Mouse (Mus musculus) mature B cell (primary cell): ENCODE measurements around the gene Epha8.

Experiments
- in situ Hi-C: fragments of 300-500 bp; cut with MboI; formaldehyde crosslinking; loops from 2 replicates; pipeline ENCODE4 v1.14.3; 2019

Epha8 gene

DNA sequence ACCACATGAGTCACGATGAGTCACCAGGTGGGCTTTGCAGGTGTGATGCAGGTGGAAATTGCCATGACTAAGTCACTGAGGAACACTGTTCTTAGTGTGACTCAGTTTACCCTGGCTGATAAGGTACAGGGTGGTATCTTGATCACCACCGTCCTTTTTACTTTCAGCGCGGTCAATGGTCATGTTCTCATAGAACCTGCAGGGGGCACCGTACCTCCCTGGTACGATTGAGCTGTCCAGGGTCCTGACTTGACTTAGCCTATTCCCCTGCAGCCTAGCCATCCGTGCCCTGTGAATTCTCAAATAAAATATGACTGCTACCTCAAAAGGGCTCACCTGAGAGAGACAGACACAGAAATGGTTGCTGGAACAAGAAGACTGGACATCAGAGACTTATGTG is 49.6 kb downstream of the Epha8 start:
- in situ Hi-C loops, result no loop called here

DNA sequence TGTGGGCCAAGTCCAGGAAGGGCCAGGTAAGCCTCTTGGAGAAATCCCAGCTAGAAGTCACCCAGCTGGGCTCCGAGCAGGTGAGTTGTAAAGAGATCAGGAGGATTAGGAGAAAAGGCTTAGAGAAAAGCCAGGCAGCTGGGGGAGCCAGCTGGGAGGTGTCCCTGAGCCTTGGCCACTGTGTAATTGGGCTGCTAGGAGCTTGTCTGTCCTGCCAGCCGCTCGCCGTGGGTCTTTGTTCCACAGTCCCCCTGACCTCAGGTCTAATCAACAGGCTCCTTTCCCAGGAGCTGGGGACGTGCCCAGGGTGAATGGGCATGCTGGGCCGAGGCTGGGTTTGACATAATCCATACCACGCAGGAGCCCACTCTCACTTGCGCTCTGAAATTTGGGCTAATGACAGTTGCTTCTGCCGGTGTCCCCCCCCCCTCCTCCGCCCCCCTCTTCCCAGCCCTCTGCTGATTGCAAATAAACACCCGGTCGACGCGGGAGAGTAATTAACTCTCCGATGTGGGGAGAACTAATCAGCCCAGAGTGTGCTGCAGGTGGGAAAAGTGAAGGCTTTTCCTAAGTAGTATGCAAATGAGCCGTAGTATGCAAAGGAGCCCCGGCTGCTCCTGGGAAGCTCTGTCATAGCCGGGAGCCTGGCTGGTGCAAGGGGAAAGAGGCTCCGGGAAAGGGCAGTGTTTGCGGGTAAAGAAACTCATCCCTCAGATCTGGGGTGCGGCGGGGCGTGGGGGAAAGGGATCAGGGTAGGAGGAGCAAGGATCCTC is 51.7 kb downstream of the Epha8 start:
- in situ Hi-C loops, result no loop called here

DNA sequence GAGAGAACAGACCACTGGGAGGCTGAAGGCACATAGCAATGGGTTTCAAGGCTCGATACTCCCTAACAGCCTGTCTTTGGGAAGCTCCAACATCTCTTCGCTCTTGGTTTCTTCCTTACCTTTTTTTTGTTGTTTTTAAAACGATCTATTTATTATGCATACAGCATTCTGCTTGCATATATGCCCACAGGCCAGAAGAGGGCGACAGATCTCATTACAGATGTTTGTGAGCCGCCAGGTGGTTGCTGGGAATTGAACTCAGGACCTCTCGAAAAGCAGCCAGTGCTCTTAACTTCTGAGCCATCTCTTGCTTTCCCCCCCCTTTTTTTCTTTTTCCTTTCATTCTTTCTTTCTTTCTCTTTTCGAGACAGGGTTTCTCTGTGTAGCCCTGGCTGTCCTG is 57.5 kb downstream of the Epha8 start:
- in situ Hi-C loops, result no loop called here

DNA sequence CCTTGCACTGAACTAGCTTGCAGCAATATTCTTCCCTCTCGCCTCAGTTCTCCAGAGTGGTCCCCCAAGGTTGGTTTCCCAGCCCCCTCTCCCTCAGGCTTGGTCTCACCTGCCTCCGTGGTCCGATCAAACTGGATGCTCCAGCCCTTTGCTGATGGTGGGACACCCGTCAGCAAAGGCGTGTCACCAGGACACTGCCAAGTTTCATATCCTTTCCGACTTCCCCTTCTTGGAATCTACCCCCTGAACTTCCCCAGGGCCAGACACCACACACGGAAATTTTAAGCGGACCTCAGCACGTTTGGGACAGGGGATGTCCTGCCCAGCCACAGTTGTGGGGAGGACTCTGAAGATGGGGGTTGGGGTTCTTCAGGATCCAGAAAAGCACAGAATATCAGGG is 58.0 kb downstream of the Epha8 start, which contains the start of gene C1qa:
TSS of gene C1qa (minus strand) at position 167 of the 400 bp plus-strand sequence.
- in situ Hi-C loops, result no loop called here

DNA sequence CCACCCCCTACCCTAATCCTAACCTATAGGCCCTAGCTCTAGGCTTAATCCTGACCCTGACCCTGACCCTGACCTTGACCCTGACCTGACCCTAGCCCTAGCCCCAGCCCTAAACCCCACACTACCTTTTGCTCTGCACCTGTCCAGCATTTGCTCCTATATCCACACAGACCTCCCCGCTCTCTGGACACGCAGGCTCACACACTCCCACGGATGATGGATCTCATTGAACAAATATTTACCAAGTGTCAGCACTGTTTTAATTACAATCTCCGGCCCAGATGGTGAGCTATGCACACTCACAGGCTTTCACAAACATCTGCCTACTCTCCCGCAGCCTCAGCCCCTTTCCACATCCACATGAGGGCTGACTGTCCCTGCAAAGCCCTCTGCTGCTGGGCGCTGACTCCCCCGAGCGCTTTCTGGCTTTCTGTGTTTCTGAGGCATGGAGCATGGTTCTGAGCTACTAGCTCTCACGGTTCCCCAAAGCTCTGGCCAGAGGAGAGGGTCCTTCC is 58.5 kb downstream of the Epha8 start:
- in situ Hi-C loops, result no loop called here

DNA sequence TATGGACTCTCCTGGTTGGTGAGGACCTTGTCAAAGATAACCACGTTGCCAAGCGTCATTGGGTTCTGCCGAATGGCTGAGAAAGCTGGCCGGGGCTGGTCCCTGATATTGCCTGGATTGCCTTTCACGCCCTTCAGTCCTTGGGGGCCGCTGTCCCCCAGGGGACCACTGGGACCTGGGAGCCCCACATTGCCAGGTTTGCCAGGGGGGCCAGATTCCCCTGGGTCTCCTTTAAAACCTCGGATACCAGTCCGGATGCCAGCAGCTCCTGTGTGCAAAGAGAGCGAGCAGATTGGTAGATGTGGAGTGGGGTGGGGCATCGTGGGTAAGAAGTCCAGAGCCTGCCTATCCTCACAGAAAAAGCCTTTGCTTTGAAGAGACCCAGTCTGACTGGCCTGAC is 60.2 kb downstream of the Epha8 start:
- in situ Hi-C loops, result no loop called here

DNA sequence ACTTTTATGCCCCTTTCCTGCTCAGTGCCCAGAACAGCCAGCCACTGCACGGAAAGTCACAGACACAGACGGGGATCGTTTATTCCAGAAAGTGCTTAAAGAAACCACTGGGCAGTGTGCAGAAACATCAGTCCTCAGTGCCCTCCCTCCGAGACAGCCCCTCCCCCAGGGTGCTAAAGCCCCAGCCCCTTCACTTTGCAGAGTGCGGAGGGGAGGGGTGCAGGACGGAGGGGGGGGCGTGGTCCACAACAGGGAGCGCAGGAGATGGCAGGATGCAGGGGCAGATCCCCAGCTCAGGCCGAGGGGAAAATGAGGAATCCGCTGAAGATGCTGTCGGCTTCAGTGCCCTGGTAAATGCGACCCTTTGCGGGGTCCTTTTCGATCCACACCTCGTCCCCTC is 60.8 kb downstream of the Epha8 start:
- in situ Hi-C loops, result no loop called here

DNA sequence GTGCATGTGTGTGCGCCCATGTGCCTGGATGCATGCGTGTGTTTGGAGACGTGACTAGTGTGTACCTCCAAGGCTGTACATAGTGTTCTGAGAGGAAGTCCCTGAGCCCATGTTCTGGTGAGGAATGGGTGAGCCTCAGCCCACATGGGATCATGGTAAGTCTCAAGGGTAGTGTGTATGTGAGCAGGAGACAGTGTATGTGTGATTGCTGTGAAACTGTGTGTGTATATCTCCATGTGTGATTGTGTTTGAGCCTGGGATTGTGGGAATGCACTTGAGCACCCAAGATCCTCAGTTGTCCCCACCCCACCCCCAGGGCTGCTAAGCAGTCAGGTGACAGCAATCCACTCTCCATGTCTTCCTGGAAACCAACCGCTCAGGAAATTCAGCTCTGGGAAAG is 61.8 kb downstream of the Epha8 start:
- in situ Hi-C loops, result no loop called here

DNA sequence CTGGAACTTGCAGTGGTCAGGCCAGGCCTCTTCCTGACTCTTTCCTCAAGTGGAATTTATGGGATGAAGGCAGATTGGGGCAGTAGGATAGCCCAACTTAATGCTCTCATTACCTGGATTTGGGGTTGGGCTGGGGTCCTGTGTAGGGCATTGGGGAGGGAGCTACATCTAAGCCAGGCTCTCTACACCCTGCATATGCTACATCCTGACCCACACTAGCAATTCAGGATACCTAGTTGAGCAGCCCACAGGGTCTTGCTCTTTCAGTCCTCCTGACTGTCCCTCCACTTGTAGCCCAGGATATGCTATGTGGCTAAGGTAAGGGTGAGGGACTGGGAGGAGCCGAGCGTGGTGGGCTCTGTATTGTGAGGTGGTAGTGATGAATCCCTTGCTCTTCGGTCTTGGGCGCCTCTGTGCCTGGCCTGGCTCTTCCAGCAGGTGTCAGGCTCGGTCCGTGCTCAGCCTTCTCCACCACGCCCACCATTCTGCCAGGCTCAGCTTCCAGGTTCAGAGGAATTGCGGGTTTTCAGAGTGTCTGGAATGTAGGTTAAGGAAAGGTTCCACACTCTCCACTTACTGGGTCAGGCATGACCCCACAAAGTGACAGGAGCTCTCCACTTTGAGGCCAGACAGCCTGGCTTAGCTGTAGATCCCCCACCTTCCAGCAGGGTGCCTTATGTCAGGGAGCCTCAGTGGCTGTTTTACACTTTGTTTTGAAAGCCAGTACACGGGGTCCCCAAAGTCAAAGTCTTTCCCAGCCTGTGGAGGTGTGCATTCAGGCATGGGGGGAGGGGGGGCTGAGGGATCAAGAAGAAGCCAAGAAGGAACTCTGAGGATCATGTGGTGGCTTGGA is 62.7 kb downstream of the Epha8 start:
- in situ Hi-C loops, result no loop called here

DNA sequence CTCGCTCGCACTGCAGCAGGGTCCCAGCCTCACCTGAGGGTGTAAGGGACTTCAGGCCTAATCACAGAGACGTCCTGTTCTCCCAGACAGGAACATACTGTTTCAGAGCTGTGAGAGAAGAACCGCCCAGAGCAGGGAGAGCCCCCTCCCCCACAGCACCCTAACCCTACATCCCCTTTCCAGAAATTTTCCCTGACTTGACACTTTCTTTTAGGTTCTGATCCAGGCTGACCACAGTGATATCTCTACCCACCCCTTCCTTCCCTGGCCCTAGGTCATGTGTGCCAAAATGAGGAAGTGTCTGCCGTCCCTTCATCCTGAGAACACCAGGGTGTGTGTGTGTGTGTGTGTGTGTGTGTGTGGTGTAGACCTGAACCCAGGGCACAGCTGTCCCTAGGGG is 63.8 kb downstream of the Epha8 start, which contains the start of gene C1qc:
TSS of gene C1qc (minus strand) at position 255 of the 400 bp plus-strand sequence.
- in situ Hi-C loops, result no loop called here

DNA sequence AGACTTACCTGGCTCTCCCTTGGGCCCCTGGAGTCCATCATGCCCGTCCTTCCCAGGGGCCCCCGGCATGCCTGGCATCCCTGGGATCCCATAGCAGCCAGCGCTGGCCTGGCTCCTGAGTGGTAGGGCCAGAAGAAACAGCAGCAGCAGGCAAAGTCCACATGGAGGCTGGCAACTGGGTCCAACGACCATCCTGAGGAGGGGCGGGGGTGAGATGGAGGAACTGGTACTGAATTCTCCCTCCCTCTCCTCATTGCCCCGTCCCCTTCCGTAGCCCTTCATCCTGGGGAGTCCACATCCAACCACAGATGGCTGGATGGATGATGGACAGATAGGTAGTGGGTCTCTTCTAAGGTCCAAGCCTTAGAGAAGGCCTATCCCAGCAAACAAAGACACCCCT is 64.2 kb downstream of the Epha8 start:
- in situ Hi-C loops, result no loop called here

DNA sequence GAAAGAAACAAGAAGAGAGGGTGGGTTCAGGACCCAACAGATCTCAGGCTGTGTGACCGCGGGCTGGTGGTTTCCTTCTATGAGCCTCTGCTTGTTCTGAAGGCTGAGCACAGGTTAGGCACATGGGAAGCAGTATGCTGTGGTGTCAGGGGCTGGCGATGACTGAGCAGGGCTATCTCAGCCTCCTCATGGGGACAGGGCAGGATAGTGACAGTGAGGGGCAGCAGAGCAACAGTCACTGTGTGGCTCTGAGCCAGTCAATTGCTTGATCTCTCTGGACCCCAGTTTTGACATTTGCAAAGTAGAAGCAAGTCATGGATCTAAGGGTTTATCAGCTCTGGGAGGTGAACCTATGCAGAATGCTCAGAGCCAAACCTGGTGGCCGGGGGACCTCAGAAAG is 65.5 kb downstream of the Epha8 start:
- in situ Hi-C loops, result no loop called here

DNA sequence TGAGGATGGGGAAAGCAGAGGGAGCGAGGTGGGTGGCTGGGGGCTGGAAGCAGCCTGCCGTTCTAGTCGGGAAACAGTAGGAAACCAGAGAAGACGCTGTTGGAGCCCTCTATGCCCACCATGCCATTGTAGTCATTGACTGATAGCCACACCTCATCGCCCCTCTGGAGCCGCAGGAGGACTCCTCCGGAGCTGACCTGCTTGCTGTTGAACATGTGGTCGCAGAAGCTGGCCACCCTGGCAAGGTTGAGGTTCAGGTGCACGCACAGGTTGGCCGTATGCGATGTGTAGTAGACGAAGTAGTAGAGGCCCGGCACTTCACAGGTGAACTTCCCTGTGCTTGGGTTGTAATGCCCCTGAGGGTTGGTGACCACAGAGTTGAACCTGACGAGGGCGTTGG is 66.6 kb downstream of the Epha8 start:
- in situ Hi-C loops, result no loop called here

DNA sequence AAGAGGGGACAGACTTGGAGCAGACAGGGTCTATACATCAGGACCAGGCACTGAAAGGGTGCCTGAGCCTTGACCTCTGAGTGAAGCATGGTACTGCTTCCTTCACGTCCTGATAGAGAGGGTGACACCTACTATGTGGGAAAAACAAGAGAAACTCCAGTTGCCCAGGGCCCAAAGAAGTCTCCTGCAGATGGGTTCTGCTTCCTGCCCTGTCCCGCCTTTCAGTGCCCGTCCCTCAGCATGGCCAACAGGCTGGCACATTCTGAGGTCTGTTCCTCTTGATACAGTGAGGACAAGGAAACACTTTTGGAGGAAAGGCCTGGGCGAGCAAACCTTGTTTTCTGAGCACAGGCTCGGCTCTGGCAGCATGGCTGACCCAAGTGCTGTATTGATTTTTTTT is 68.9 kb downstream of the Epha8 start:
- in situ Hi-C loops, result no loop called here

DNA sequence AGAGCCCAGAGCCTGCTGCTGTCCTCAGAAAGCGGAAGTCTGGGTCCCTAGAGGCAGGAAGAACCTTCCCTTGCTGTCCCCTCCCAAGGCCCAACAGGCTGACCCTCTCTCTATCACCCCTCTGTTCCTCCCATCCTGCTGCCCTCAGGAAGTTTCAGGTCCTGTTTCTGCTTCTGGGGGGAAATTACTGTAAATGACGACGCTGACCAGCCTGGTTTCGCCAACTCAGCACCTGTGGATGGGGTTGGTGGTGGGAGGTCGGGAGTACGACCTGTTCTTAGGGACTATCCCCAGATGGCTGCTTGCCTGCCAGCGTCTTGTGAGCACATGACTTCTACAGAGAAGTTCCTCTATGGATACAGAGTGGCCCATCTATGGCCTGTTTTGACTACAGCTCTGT is 70.5 kb downstream of the Epha8 start, which contains the start of gene C1qb:
TSS of gene C1qb (minus strand) at position 87 of the 400 bp plus-strand sequence.
- in situ Hi-C loops, result no loop called here
